Mouse (Mus musculus): Measurements from ENCODE around the gene Alcam. TPM values are rescaled to one million over a fixed set of nuclear protein-coding genes. Genes with fewer than 3 reads are reported as not detected.
A peak's percentile ranks its signal among the peaks of the same experiment; 100 is the strongest.

The Alcam gene
- polyA plus RNA-seq, 1 experiment from 2014 or later = 6.5 TPM

- H3K27ac ChIP-seq = no peak overlapping the region
- H3K27me3 ChIP-seq (ENCODE audit: poor library complexity, severe bottlenecking) = no peaks in the 10 kb centered on the region
- 18% methylated on average over 1 of the region's 1 CpGs for WGBS
These were observed 191.3 kb downstream of the Alcam start for GRCm38 (mm10) chr16:52262582-52262981.

GRCm38 (mm10) chr16:52261755-52262154 is 192.1 kb downstream of the Alcam start:
- WGBS = 85% methylated on average over 1 of the region's 1 CpGs
- H3K27me3 ChIP-seq (ENCODE audit: poor library complexity, severe bottlenecking) = no peaks in the 10 kb centered on the region
- no peak overlapping the region for H3K4me3 ChIP-seq
- H3K36me3 ChIP-seq (replicated peaks) = no peaks in the 10 kb centered on the region
- H3K9me3 ChIP-seq = no peaks in the 10 kb centered on the region
- H3K4me1 ChIP-seq = peaks cover 9% of the 10 kb centered on the region
- DNase-seq (ENCODE audit: extremely low spot score, low spot score) = no peak
- no peak overlapping the region for H3K27ac ChIP-seq

More at GRCm38 (mm10) chr16:52262582-52262981, 191.3 kb downstream of the Alcam start:
- no peaks in the 10 kb centered on the region for H3K9me3 ChIP-seq
- no peaks in the 10 kb centered on the region for H3K36me3 ChIP-seq (replicated peaks)
- H3K4me3 ChIP-seq = no peak overlapping the region
- H3K4me1 ChIP-seq = peaks cover 9% of the 10 kb centered on the region
- no peak for DNase-seq (ENCODE audit: extremely low spot score, low spot score)

GRCm38 (mm10) chr16:52250935-52251334 is 202.9 kb downstream of the Alcam start:
- 96% methylated on average over 4 of the region's 4 CpGs for WGBS
- DNase-seq (ENCODE audit: extremely low spot score, low spot score) = no peak
- H3K4me1 ChIP-seq = no peaks in the 10 kb centered on the region

GRCm38 (mm10) chr16:52250196-52250595 is 203.7 kb downstream of the Alcam start:
- no peak for DNase-seq (ENCODE audit: extremely low spot score, low spot score)
- H3K27me3 ChIP-seq (ENCODE audit: poor library complexity, severe bottlenecking) = no peaks in the 10 kb centered on the region
- no peak overlapping the region for H3K27ac ChIP-seq
- H3K4me3 ChIP-seq = no peak overlapping the region
- H3K9me3 ChIP-seq = peaks cover 4% of the 10 kb centered on the region
- 92% methylated on average over 4 of the region's 4 CpGs for WGBS
- no peaks in the 10 kb centered on the region for H3K4me1 ChIP-seq
- peaks cover 2% of the 10 kb centered on the region; the same call in 1 of the 2 replicates for H3K36me3 ChIP-seq (replicated peaks)

More at GRCm38 (mm10) chr16:52250935-52251334, 202.9 kb downstream of the Alcam start:
- Histone ChIP-seq H3K4me3 (no peak overlapping the region), H3K9me3 (peaks cover 4% of the 10 kb centered on the region), H3K27ac (no peak overlapping the region), H3K27me3 (ENCODE audit: poor library complexity, severe bottlenecking) (no peaks in the 10 kb centered on the region), H3K36me3 (replicated peaks) (peaks cover 2% of the 10 kb centered on the region; the same call in 1 of the 2 replicates)

- H3K4me1 ChIP-seq = no peaks in the 10 kb centered on the region
- no peak overlapping the region for H3K27ac ChIP-seq
- H3K4me3 ChIP-seq = no peak overlapping the region
- DNase-seq (ENCODE audit: extremely low spot score, low spot score) = no peak
- no peaks in the 10 kb centered on the region for H3K36me3 ChIP-seq (replicated peaks)
- WGBS = 86% methylated on average over 4 of the region's 4 CpGs
- no peaks in the 10 kb centered on the region for H3K27me3 ChIP-seq (ENCODE audit: poor library complexity, severe bottlenecking)
- H3K9me3 ChIP-seq = no peaks in the 10 kb centered on the region
These were observed 210.4 kb downstream of the Alcam start for GRCm38 (mm10) chr16:52243421-52243973.

- Histone ChIP-seq H3K27me3 (ENCODE audit: poor library complexity, severe bottlenecking) (no peaks in the 10 kb centered on the region), H3K4me1 (no peaks in the 10 kb centered on the region), H3K9me3 (no peaks in the 10 kb centered on the region), H3K36me3 (replicated peaks) (no peaks in the 10 kb centered on the region), H3K27ac (no peak overlapping the region), H3K4me3 (no peak overlapping the region)
- WGBS = 71% methylated on average over 2 of the region's 2 CpGs
- DNase-seq (ENCODE audit: extremely low spot score, low spot score) = no peak
These were observed 211.7 kb downstream of the Alcam start for GRCm38 (mm10) chr16:52242144-52242543.

GRCm38 (mm10) chr16:52229930-52230329 is 223.9 kb downstream of the Alcam start:
- DNase-seq (ENCODE audit: extremely low spot score, low spot score) = no peak
- H3K4me1 ChIP-seq = peaks cover 8% of the 10 kb centered on the region; the same call in 1 of the 2 replicates
- no peak overlapping the region for H3K27ac ChIP-seq
- no peaks in the 10 kb centered on the region for H3K36me3 ChIP-seq (replicated peaks)
- no peaks in the 10 kb centered on the region for H3K9me3 ChIP-seq
- no peaks in the 10 kb centered on the region for H3K27me3 ChIP-seq (ENCODE audit: poor library complexity, severe bottlenecking)
- 77% methylated on average over 2 of the region's 2 CpGs for whole genome bisulfite sequencing
- no peak overlapping the region for H3K4me3 ChIP-seq

GRCm38 (mm10) chr16:52229446-52229845 is 224.4 kb downstream of the Alcam start:
- DNase-seq (ENCODE audit: extremely low spot score, low spot score) = no peak
- no peaks in the 10 kb centered on the region for H3K27me3 ChIP-seq (ENCODE audit: poor library complexity, severe bottlenecking)
- no peaks in the 10 kb centered on the region for H3K36me3 ChIP-seq (replicated peaks)
- 70% methylated on average over 7 of the region's 7 CpGs for WGBS
- H3K4me1 ChIP-seq = peaks cover 8% of the 10 kb centered on the region; the same call in 1 of the 2 replicates
- H3K27ac ChIP-seq = no peak overlapping the region
- H3K9me3 ChIP-seq = no peaks in the 10 kb centered on the region
- H3K4me3 ChIP-seq = no peak overlapping the region

GRCm38 (mm10) chr16:52222896-52223295 is 231.0 kb downstream of the Alcam start:
- Histone ChIP-seq H3K36me3 (replicated peaks) (no peaks in the 10 kb centered on the region), H3K9me3 (no peaks in the 10 kb centered on the region), H3K27ac (no peak overlapping the region), H3K27me3 (ENCODE audit: poor library complexity, severe bottlenecking) (no peaks in the 10 kb centered on the region), H3K4me3 (no peak overlapping the region), H3K4me1 (no peaks in the 10 kb centered on the region)
- no peak for DNase-seq (ENCODE audit: extremely low spot score, low spot score)
- WGBS = 79% methylated on average over 4 of the region's 4 CpGs

GRCm38 (mm10) chr16:52219069-52219468 is 234.8 kb downstream of the Alcam start:
- no peaks in the 10 kb centered on the region for H3K9me3 ChIP-seq
- H3K27ac ChIP-seq = no peak overlapping the region
- H3K36me3 ChIP-seq (replicated peaks) = no peaks in the 10 kb centered on the region
- peak; percentile 35 for DNase-seq (ENCODE audit: extremely low spot score, low spot score)
- H3K4me3 ChIP-seq = no peak overlapping the region
- no peaks in the 10 kb centered on the region for H3K27me3 ChIP-seq (ENCODE audit: poor library complexity, severe bottlenecking)
- no peaks in the 10 kb centered on the region for H3K4me1 ChIP-seq
- WGBS = 17% methylated on average over 2 of the region's 2 CpGs

GRCm38 (mm10) chr16:52210844-52211606 is 242.8 kb downstream of the Alcam start:
- H3K36me3 ChIP-seq (replicated peaks) = peaks cover 14% of the 10 kb centered on the region
- H3K27ac ChIP-seq = no peak overlapping the region
- WGBS = 93% methylated on average over 8 of the region's 8 CpGs
- no peak overlapping the region for H3K4me3 ChIP-seq
- H3K9me3 ChIP-seq = no peaks in the 10 kb centered on the region
- H3K4me1 ChIP-seq = no peaks in the 10 kb centered on the region
- DNase-seq (ENCODE audit: extremely low spot score, low spot score) = no peak
- no peaks in the 10 kb centered on the region for H3K27me3 ChIP-seq (ENCODE audit: poor library complexity, severe bottlenecking)

GRCm38 (mm10) chr16:52200107-52200506 is 253.8 kb downstream of the Alcam start:
- WGBS = 91% methylated on average over 7 of the region's 7 CpGs
- DNase-seq (ENCODE audit: extremely low spot score, low spot score) = no peak
- H3K27me3 ChIP-seq (ENCODE audit: poor library complexity, severe bottlenecking) = no peaks in the 10 kb centered on the region

More at GRCm38 (mm10) chr16:52200107-52200506, 253.8 kb downstream of the Alcam start:
- H3K27ac ChIP-seq = no peak overlapping the region
- H3K9me3 ChIP-seq = no peaks in the 10 kb centered on the region
- no peak overlapping the region for H3K4me3 ChIP-seq
- H3K4me1 ChIP-seq = no peaks in the 10 kb centered on the region
- H3K36me3 ChIP-seq (replicated peaks) = peaks cover 69% of the 10 kb centered on the region

All from forebrain, embryonic 10.5 days (tissue).